Mouse (Mus musculus): ENCODE data around the gene Uprt. TPM values are rescaled to one million over a fixed set of nuclear protein-coding genes. Genes with fewer than 3 reads are reported as not detected.

Gene Uprt
- polyA plus RNA-seq, 1 experiment from 2014 or later, result 1.5 TPM

GRCm38 (mm10) chrX:104542635-104543034 lies 60.0 kb downstream of the Uprt start:
- Histone ChIP-seq H3K4me2 (no peak overlapping the region), H3K36me3 (replicated peaks) (no peaks in the 10 kb centered on the region), H3K4me3 (replicated peaks) (no peak overlapping the region), H3K27ac (no peak overlapping the region), H3K9me3 (no peaks in the 10 kb centered on the region), H3K27me3 (peaks cover 30% of the 10 kb centered on the region), H3K4me1 (no peaks in the 10 kb centered on the region), H3K9ac (no peak overlapping the region)
- WGBS, result 93% methylated on average over 4 of the region's 4 CpGs
- ATAC-seq (ENCODE audit: low FRiP score), result no peak

- H3K27me3 ChIP-seq, result peaks cover 26% of the 10 kb centered on the region
- no peak overlapping the region for H3K4me3 ChIP-seq (replicated peaks)
- H3K4me1 ChIP-seq, result no peaks in the 10 kb centered on the region
- H3K27ac ChIP-seq, result no peak overlapping the region
- 72% methylated on average over 4 of the region's 4 CpGs for WGBS
- no peaks in the 10 kb centered on the region for H3K36me3 ChIP-seq (replicated peaks)
- H3K9me3 ChIP-seq, result no peaks in the 10 kb centered on the region
- no peak for ATAC-seq (ENCODE audit: low FRiP score)
- H3K9ac ChIP-seq, result no peak overlapping the region
- H3K4me2 ChIP-seq, result no peak overlapping the region
Observed at GRCm38 (mm10) chrX:104543919-104544595, 61.4 kb downstream of the Uprt start.

GRCm38 (mm10) chrX:104545283-104545682 lies 62.7 kb downstream of the Uprt start:
- Histone ChIP-seq H3K36me3 (replicated peaks) (no peaks in the 10 kb centered on the region), H3K9ac (no peak overlapping the region), H3K27me3 (peaks cover 20% of the 10 kb centered on the region), H3K4me3 (replicated peaks) (no peak overlapping the region), H3K27ac (no peak overlapping the region), H3K9me3 (no peaks in the 10 kb centered on the region), H3K4me2 (no peak overlapping the region), H3K4me1 (no peaks in the 10 kb centered on the region)
- 90% methylated on average over 1 of the region's 1 CpGs for WGBS
- no peak for ATAC-seq (ENCODE audit: low FRiP score)

Other genes starting within 250 kb of the Uprt start
- 14.8 and 17.9 TPM in 2 replicates for gene Abcb7, start 69.0 kb upstream of the Uprt start, polyA plus RNA-seq (2016; fragmentation: Nextera tagmentation; extraction: Ambion mirVana)
- gene Zdhhc15, start 188.2 kb downstream of the Uprt start, polyA plus RNA-seq (2016; fragmentation: Nextera tagmentation; extraction: Ambion mirVana), result 9.7 and 10.5 TPM in 2 replicates